Mouse (Mus musculus) spleen, postnatal 10 days (tissue): ENCODE results near the gene Cbll1.
"Not testable (repeated sequence)": the region's sequence is repeated elsewhere in the genome, so short reads cannot be mapped to it uniquely, and the experiment has no call there.

ENCODE experiments used
- DNase-seq, 2 experiments: peaks; one replicate each; pipeline ENCODE4 v3.0.0; 2021 to 2022; ENCODE audit warnings: low spot score in 2 of 2

Cbll1 gene

DNA sequence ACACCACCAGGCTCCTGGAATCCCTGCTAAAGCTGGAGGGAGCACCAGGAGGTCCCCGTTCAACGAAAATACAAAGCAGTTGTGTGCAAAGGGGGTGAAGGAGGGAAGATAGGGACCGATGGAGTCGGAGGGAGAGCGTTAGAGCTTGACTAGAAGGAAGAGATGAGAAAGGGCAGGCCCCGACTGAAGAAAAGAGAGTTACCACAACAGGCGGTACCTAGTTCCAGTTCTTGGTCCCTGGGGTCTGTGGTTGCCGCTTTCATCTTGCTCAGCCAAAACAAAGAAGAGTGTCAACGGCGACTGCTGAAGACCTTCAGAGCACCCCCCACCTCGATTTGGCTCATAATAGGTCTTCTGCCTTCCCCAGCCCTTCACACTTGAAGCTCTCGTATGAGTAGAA, 780 bp upstream of the Cbll1 start:
- peak in 1 of 2 experiments; percentile 66 for DNase-seq

DNA sequence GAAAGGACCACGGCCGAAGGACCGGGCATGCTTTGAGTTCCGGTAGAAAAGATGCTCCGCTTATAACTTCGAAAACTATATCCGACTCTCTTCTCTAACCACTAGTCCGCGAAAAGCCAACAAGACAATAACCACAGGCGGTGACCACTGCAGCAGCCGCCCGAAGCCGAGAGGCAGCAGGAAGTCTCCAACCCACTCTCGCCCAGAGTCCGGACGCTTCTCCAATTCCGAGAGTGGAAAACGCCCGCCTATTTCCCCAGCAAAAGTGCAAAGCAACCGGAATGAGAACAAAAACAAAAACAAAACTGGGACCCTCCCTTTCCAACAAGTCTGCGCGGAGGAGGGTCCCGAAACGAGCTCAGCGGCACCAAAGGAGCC, 491 bp downstream of the Cbll1 start:
- DNase-seq: no peak

DNA sequence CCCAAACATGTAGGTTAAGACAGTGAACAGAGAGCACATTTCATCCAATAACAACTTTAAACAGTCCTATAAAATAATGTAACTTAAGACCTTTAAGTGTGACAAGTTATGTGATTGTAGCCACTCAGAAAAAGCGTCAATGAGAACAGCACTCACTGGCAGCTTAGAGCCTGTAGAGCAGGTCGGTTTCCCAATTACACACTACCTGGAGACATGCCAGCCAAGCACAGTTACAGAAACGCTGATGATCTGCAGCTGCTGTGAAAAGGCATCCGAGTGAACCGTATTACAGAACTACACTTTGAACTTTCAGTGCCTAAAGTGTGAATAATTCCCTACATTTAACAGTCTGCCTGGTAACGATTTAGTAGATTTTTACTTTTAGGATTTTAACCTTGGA, 13.0 kb downstream of the Cbll1 start:
- no peak for DNase-seq

DNA sequence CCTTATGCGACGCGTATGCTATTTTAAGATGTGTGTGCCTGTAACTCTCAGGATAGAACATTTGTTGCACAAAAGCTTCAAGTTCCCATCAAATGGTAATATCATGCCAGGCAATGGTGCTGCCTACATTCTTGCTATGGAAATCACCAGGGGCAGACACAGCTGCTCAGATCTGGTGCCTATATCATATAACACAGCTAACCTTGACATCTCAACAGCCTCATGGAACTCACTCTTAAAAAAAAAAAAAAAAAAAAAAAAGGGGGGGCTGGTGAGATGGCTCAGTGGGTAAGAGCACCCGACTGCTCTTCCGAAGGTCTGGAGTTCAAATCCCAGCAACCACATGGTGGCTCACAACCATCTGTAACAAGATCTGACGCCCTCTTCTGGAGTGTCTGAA, 21.2 kb downstream of the Cbll1 start:
- DNase-seq: not testable (repeated sequence)

DNA sequence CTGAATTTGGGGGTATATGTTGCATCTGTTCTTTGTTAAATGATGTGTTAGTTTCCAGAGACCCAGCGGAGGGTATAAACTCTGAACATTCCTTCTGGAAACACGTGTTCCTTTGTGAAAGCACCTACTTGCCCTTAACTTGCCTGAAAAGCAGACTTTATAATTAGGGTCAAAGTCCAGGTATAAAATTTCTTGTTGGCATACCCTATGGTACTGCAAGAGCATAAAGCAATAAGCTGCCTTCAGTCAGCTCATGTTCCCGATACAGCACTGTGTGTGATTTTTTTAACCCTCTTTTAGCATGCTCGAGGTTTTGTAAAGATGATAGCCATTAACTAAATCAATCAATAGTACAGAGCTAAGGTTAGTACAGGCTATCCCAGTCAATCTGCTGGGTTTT, 36.8 kb downstream of the Cbll1 start:
- DNase-seq: no peak

DNA sequence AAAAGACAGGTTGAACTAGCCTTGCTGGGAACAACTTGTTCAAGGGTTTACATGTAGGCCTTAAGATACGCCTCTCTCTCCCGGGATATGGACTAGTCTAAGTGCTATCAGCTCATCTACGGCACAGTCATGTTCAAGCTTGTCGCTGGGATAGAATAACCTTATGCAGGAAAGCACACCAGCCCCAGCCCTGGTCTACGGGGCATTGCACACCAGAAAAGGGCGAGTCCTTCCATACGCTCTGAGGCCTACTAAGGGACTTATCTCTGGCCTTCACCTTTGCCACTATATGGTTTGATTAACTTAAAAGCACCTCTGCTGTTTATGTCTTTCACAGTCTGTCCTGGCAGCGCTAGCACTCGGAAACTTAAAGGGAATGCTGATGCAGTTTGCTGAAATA, 38.0 kb downstream of the Cbll1 start:
- DNase-seq: no peak

DNA sequence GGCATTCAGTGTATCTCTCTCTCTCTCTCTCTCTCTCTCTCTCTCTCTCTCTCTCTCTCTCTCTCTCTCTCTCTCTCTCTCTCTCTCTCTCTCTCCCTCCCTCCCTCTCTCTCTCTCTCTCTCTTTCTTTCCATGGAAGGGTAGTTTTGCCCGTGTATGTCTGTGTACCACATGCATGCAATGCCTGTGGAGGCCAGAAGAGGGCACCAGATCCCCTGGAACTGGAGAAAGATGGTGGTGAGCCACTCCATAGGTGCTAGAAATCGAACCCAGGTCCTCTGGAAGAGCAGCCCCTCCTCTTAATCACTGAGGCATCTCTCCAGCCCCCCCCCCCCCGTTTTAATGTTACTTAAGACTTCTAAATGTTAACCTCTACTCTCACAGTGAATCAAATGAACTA, 39.1 kb downstream of the Cbll1 start:
- peak in 1 of 2 experiments; percentile 48 for DNase-seq

DNA sequence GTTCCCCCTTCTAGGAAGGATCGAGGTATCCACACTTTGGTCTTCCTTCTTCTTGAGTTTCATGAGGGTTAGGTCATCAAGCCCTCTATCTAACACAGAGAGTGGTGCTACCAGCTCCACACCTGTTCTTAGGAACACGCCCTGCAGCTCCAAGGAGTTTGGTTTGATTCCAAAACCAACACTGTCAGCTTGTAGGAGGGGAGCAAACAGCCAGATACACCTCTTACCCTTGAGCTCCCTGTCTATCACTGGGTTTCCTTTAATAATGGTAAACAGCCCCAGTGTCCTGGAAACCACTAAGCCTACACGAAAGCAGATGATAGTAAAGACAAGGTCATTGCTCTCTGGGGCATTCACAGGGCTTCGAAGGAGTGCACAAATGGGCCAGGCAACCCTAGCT, 40.9 kb downstream of the Cbll1 start:
- DNase-seq: no peak

DNA sequence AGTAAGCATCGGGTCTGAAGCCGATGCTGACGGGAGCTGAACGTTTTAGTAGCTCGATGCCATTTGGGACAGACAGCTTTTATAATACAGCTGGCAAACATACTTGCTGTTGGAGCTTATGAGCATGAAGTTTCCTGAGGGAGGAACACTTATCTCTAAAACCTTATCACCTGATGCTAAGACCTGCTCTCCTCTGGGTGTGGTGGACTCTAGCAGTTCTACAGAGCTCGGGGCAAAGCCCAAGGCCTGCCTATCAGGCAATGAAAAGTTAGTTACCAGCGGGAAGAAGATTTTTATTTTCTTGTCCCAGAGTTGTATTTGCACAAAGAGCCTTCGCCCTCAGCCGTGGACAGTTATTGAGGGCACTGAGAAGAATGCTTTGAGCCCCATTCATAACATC, 43.1 kb downstream of the Cbll1 start:
- DNase-seq: no peak

DNA sequence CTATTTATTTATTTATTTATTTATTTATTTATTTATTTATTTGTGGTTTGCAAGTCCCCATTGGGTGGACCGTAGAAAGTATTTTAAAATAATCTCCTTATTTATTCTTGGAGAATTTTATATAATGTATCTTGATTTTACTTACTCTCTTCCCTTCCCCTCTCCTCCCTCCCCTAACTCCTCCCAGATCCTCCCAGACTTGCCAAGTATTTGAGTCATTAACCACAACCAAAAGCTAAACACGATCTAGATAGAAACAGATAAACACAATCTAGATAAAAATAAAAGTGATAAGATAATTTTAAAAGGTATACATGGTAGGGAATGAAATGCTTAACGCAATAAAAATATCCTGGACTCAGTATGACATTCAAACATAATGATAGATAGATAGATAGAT, 50.1 kb downstream of the Cbll1 start:
- no peak for DNase-seq

DNA sequence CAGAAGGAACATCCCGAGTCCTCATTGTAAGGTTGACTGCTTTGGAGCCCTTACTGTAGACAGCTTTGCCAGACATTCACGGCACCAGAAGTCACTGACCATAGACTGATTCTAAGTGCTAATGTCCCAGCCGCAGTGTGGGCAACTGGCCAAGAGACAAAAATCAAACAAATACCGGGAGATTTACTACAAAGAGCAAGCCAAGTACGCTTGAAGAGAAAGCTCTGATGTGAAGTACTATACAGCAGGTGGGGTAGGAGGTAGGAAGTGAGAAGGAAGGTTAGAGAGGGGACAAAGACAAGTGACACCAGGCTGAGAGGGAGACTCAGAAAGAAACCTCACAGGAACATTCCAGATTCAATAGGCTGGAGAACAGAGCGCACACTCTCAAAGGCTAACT, 54.6 kb downstream of the Cbll1 start:
- DNase-seq: no peak

DNA sequence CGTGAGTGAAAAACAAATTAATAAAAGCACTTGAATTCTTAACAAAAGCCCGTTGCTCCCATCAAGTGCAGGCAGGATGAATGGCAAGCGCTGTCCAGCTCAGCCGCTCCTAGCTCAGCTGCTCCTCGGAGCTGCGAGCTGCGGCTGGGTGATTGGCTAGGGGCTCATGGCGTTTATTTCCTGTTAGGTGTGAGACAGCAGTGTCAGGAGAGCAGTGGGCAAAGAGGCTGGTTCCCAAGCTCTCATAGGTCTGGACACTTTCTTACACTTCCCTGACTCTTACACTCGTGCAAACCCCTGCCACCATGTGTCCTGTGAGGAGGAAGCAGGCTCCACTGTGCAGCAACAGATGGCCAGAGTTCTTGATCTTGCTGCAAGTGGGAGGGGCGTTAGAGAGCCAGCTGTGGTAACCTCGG, 55.3 kb downstream of the Cbll1 start:
- no peak for DNase-seq

DNA sequence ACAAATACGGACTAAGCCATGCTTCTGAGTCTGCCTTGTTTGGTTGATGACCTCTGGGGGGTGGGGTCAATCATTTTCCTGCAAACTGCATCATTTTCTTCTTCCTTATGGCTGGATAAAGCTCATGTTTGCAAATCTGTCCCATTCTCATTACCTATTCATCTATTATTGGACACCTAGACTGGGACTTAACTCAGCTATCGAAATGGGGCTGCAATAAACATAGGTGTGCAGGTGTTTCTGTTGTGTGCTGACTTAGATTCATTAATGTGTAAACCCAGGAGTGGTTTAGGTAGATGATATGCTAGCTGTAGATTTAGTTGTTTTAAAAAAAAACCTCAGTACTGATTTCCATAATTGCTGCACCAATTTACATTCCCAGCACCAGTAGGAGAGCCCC, 59.8 kb downstream of the Cbll1 start:
- no peak for DNase-seq

DNA sequence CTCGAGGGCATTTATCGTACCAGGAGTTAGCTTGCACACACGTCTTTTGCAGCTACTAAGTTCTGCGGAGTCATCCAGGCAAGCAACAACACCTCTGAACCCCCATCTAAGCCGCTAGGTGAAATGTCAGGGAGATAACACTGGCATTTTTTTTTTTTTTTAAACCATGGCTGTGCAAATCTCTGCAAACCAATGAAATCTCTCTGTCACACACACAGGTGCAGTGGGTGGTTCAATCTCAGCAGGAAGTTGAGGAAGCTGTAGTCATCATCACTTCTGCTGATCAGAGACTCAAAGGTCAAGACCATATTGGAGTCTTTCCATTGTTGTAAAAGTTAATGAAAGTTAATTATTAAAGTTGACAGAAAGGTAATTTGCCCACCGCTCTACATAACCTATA, 61.6 kb downstream of the Cbll1 start:
- no peak for DNase-seq
